Mouse (Mus musculus) liver, postnatal 0 days (tissue): ENCODE data around the gene St6galnac3. TPM values are rescaled to one million over a fixed set of nuclear protein-coding genes. Genes with fewer than 3 reads are reported as not detected.

Source experiments
- ATAC-seq: fragments of 200-750 bp; cut with Nextera tagmentation; 2 replicates; pipeline ENCODE4 v1.8.0; 2017; ENCODE audit warnings: mild to moderate bottlenecking, moderate library complexity
- DNase-seq: peaks from one replicate; pipeline ENCODE4 v3.0.0-alpha.2; 2016
- H3K27ac ChIP-seq: fragments of 300-500 bp; sonication (generic); 2 replicates; pipeline ENCODE4 v1.5.1; 2014; ENCODE audit warnings: antibody characterized with exemption, moderate library complexity, mild to moderate bottlenecking, low read depth
- H3K27me3 ChIP-seq: fragments of 300-500 bp; sonication (generic); 2 replicates; pipeline ENCODE4 v1.6.1; 2014; ENCODE audit warnings: low read length, control low read depth, mixed read lengths; ENCODE audit not compliant: insufficient read depth
- H3K36me3 ChIP-seq: fragments of 300-500 bp; sonication (generic); replicated peaks from 2 replicates; pipeline ENCODE4 v1.6.1; 2014; ENCODE audit warnings: mild to moderate bottlenecking, control low read depth, low read length, moderate library complexity, mixed read lengths; ENCODE audit not compliant: insufficient read depth
- H3K4me1 ChIP-seq: fragments of 300-500 bp; sonication (generic); 2 replicates; pipeline ENCODE4 v1.6.1; 2014; ENCODE audit warnings: antibody characterized with exemption, mild to moderate bottlenecking, control low read depth; ENCODE audit not compliant: insufficient read depth
- H3K4me2 ChIP-seq: fragments of 300-500 bp; sonication (generic); 2 replicates; pipeline ENCODE4 v1.6.1; 2014; ENCODE audit warnings: low read depth, mild to moderate bottlenecking, low read length, moderate library complexity, mixed read lengths
- H3K4me3 ChIP-seq: fragments of 300-500 bp; sonication (generic); 2 replicates; pipeline ENCODE4 v1.5.1; 2014; ENCODE audit warnings: low read depth, low read length
- H3K9ac ChIP-seq: fragments of 300-500 bp; sonication (generic); replicated peaks from 2 replicates; pipeline ENCODE4 v1.6.1; 2014; ENCODE audit warnings: mild to moderate bottlenecking, moderate library complexity
- H3K9me3 ChIP-seq: fragments of 300-500 bp; sonication (generic); 2 replicates; pipeline ENCODE4 v1.6.1; 2016; ENCODE audit warnings: mild to moderate bottlenecking, control low read depth, low read length, mixed read lengths
- CTCF ChIP-seq: sonication (generic); IDR thresholded peaks from 2 replicates; pipeline ENCODE4 v1.5.1; 2016; ENCODE audit warnings: antibody characterized with exemption, low read depth
- EP300 ChIP-seq: IDR thresholded peaks from 2 replicates; pipeline ENCODE4 v1.6.1; 2016; ENCODE audit warnings: antibody characterized with exemption, low read depth, mild to moderate bottlenecking
- WGBS: fragments of 180-500 bp; shearing (Covaris S2); extraction: QIAGEN DNeasy Blood & Tissue Kit; methylation state at CpG from one replicate; pipeline ENCODE4 v1.1.7; 2014; ENCODE audit not compliant: insufficient replicate concordance; 5-methylcytosine and 5-hydroxymethylcytosine counted together
- microRNA-seq: library from miRNA; unstranded; fragments of <30 nt; microRNA quantifications from one replicate; pipeline ENCODE4, GENCODE M21; 2016
- polyA plus RNA-seq: library from polyadenylated mRNA; unstranded; fragments of >200 nt; fragmentation: Nextera tagmentation; extraction: Ambion mirVana; gene quantifications from 2 replicates; pipeline ENCODE4 v1.2.1, GENCODE M21; 2015

St6galnac3 gene
- polyA plus RNA-seq, 1 experiment from 2014 or later, result 5.0 TPM

- Histone ChIP-seq H3K36me3 (no peaks in the 10 kb centered on the region), H3K9me3 (no peaks in the 10 kb centered on the region), H3K4me2 (no peak overlapping the region), H3K4me1 (no peaks in the 10 kb centered on the region), H3K4me3 (no peak overlapping the region), H3K9ac (no peak overlapping the region), H3K27me3 (no peaks in the 10 kb centered on the region), H3K27ac (no peak overlapping the region)
- TF ChIP-seq EP300 (no peak), CTCF (no peak)
- DNase-seq (no peak), ATAC-seq (no peak)
- WGBS, result 70% methylated on average over 5 of the region's 5 CpGs
Measured at GRCm38 (mm10) chr3:153160683-153161082, 564.3 kb downstream of the St6galnac3 start.

GRCm38 (mm10) chr3:153148887-153149286 is 576.1 kb downstream of the St6galnac3 start:
- Histone ChIP-seq H3K9me3 (no peaks in the 10 kb centered on the region), H3K4me3 (no peak overlapping the region), H3K36me3 (no peaks in the 10 kb centered on the region), H3K27me3 (no peaks in the 10 kb centered on the region), H3K9ac (no peak overlapping the region), H3K27ac (no peak overlapping the region), H3K4me2 (no peak overlapping the region), H3K4me1 (no peaks in the 10 kb centered on the region)
- peak; percentile 70 for DNase-seq
- TF ChIP-seq CTCF, result no peak
- TF ChIP-seq EP300, result no peak
- 25% methylated on average over 2 of the region's 2 CpGs for WGBS
- ATAC-seq, result peak; percentile 89

Small RNAs within 50 kb of the gene (microRNA-seq; reads per million reads assigned to microRNA genes)
- not detected for gene Gm27405

Other genes with a start within 250 kb of the St6galnac3 start
- 0.40 and 0.66 TPM in 2 replicates for gene Asb17, start 119.0 kb upstream of the St6galnac3 start, polyA plus RNA-seq
- gene Msh4, start 181.0 kb upstream of the St6galnac3 start, polyA plus RNA-seq, result not detected in 2 replicates
- 28.7 and 31.8 TPM in 2 replicates for gene Rabggtb, start 187.8 kb upstream of the St6galnac3 start, polyA plus RNA-seq
- 271 and 289 TPM in 2 replicates for gene Acadm, start 219.5 kb upstream of the St6galnac3 start, polyA plus RNA-seq
- 0.02 and 0.18 TPM in 2 replicates for gene Slc44a5, start 248.3 kb upstream of the St6galnac3 start, polyA plus RNA-seq